Mouse (Mus musculus) gastrocnemius, adult 2 months (tissue): Measurements from ENCODE around the gene Chst15. TPM values are rescaled to one million over a fixed set of nuclear protein-coding genes. Genes with fewer than 3 reads are reported as not detected.

Experiments used
- DNase-seq: peaks from one replicate; pipeline ENCODE4 v3.0.0; 2022
- H3K27ac ChIP-seq: fragments of 200-600 bp; 2 replicates; pipeline ENCODE4 v1.8.1; 2022; ENCODE audit warnings: mild to moderate bottlenecking
- H3K4me3 ChIP-seq: fragments of 200-600 bp; 2 replicates; pipeline ENCODE4 v1.8.1; 2022; ENCODE audit warnings: mild to moderate bottlenecking, moderate library complexity
- CTCF ChIP-seq: fragments of 200-600 bp; IDR thresholded peaks from 2 replicates; pipeline ENCODE4 v1.8.1; 2022; ENCODE audit warnings: antibody characterized with exemption, mild to moderate bottlenecking, moderate library complexity
- intact Hi-C: fragments of 180-260 bp; cut with DNase I; formaldehyde crosslinking; loops from one replicate; pipeline ENCODE4 v1.15.1; 2025
- total RNA-seq, 2 experiments: library from RNA; stranded (reverse); gene quantifications; 2 replicates each; pipeline ENCODE4 v1.2.3; 2021

Chst15 gene
- total RNA-seq, 2 experiments from 2014 or later, result 2.6 to 3.0 TPM

GRCm38 (mm10) chr7:132267721-132268498 lies 49.1 kb downstream of the Chst15 start:
- peak; percentile 56 for DNase-seq
- peak overlapping the region; percentile 38; the same call in 1 of the 2 replicates for H3K27ac ChIP-seq
- H3K4me3 ChIP-seq, result no peak overlapping the region
- no peak for TF ChIP-seq CTCF
- intact Hi-C loops, result no loop called here

GRCm38 (mm10) chr7:132264763-132265162 lies 52.3 kb downstream of the Chst15 start:
- intact Hi-C loops, result no loop called here
- TF ChIP-seq CTCF, result no peak
- Histone ChIP-seq H3K4me3 (no peak overlapping the region), H3K27ac (no peak overlapping the region)
- DNase-seq, result no peak

DNA sequence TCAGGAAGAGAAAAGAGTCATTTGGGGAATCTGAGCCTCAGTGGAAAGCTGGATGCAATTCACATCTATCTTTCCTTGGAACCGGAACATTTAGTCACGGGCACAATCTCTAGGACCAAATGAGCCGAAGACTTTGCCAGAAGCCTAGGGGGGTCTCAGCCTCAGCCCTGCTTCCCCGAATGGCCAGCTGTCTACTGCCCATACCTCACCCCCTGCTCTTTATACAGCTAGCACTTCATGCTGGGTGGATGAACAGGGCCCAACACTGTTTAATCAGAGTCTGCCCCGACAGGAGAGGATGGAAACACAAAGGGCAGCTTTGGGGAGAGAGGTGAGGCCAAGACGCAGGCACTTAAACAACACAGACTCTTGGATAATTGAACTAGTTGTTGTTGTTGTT lies 53.8 kb downstream of the Chst15 start:
- no peak overlapping the region for H3K4me3 ChIP-seq
- intact Hi-C loops, result no loop called here
- H3K27ac ChIP-seq, result no peak overlapping the region
- no peak for TF ChIP-seq CTCF
- no peak for DNase-seq

DNA sequence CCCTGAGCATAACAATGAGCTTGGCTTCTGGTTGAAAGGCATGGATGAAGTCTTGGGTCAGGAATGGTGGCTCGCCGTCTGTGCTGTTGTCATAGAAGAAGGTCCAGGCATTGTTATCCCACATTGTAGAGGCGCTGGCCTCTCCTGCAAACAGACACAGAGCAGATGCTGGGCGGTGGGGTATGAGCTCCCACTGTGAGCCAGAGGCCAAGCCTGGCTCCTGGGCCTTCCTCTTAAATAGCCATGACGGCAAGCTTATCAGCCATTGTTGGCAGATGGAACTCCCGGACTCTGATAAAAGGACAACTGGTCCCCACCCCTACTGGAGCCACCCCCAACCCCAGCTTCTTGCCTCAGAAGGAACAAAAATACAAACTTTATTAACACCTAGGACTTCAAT lies 54.3 kb downstream of the Chst15 start:
- TF ChIP-seq CTCF, result no peak

GRCm38 (mm10) chr7:132261885-132262284 lies 55.1 kb downstream of the Chst15 start:
- H3K4me3 ChIP-seq, result no peak overlapping the region
- TF ChIP-seq CTCF, result no peak
- intact Hi-C loops, result no loop called here
- H3K27ac ChIP-seq, result no peak overlapping the region
- no peak for DNase-seq

More for the DNA sequence above, 54.3 kb downstream of the Chst15 start:
- no peak overlapping the region for H3K27ac ChIP-seq
- intact Hi-C loops, result no loop called here
- H3K4me3 ChIP-seq, result no peak overlapping the region
- no peak for DNase-seq

- DNase-seq, result no peak
- H3K27ac ChIP-seq, result no peak overlapping the region
- intact Hi-C loops, result no loop called here
- TF ChIP-seq CTCF, result no peak
- no peak overlapping the region for H3K4me3 ChIP-seq
Observed at GRCm38 (mm10) chr7:132260632-132261031, 56.4 kb downstream of the Chst15 start.

DNA sequence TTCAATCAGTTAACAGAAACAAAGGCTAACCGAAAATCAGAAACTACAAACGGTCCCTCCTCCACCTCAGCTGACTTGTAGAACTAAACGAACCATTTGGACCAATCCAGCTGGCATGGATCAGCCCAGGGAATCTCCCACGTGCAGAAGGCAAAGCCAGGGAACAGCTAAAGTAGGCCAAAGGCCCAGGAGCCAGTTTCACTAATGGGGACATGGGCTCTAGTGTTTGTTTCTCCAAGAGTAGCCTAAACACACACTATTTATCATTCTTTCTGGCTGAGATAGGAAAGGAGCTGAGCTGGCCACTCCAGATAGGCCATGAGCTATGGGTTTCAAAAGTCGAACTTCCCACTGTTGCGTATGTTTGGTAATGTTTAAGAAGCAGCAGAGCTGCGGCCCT lies 58.2 kb downstream of the Chst15 start:
- Histone ChIP-seq H3K27ac (no peak overlapping the region), H3K4me3 (no peak overlapping the region)
- intact Hi-C loops, result no loop called here
- no peak for TF ChIP-seq CTCF
- peak; percentile 44 for DNase-seq

GRCm38 (mm10) chr7:132258216-132258615 lies 58.8 kb downstream of the Chst15 start:
- no peak for DNase-seq

DNA sequence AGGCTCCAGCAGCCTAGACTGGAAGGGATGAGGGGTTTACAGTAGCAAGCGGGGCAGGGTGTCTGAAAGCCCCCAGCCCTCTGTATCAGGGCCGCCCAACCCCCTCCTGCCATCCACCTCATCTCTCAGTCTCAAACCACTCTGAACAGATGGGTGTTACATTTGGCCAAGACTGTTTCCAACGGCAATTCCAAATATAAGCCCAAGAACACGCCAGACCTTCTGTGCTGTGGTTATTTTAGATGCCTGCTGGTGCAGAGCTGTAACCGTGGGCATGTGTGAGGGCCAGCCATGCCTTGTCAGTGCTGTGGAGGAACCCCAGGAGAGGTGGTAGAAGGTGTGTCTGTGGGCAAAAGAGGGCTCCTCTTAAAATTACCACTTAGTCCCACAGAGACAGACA lies 63.5 kb downstream of the Chst15 start:
- peak overlapping the region; percentile 3; the same call in 1 of the 2 replicates for H3K27ac ChIP-seq
- H3K4me3 ChIP-seq, result no peak overlapping the region
- intact Hi-C loops, result no loop called here
- no peak for TF ChIP-seq CTCF
- peak; percentile 31 for DNase-seq

More at GRCm38 (mm10) chr7:132258216-132258615, 58.8 kb downstream of the Chst15 start:
- intact Hi-C loops, result no loop called here
- no peak overlapping the region for H3K4me3 ChIP-seq
- no peak for TF ChIP-seq CTCF
- no peak overlapping the region for H3K27ac ChIP-seq

DNA sequence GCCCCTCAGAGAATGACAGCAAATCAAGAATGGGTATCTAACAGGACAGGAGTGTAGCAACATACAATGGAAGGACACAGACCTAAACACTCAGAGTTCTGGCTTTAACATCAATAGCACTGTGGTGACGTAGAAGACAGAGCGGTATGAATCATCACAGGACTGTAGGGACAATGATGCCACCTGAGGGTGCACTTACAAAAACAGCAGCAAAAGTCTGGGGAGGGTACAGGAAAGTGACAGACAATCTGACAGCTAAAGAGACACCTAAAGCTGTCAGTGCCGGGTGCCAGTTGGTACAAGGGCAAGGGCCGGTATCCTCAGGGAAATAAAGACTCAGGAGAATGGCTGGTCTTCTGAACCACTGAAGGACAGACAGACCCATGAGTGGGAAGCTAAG lies 64.0 kb downstream of the Chst15 start:
- Histone ChIP-seq H3K27ac (0 out of 2 replicates have a peak overlapping the region, but pooled peaks have one; percentile 3), H3K4me3 (no peak overlapping the region)
- no peak for DNase-seq
- no peak for TF ChIP-seq CTCF
- intact Hi-C loops, result no loop called here

DNA sequence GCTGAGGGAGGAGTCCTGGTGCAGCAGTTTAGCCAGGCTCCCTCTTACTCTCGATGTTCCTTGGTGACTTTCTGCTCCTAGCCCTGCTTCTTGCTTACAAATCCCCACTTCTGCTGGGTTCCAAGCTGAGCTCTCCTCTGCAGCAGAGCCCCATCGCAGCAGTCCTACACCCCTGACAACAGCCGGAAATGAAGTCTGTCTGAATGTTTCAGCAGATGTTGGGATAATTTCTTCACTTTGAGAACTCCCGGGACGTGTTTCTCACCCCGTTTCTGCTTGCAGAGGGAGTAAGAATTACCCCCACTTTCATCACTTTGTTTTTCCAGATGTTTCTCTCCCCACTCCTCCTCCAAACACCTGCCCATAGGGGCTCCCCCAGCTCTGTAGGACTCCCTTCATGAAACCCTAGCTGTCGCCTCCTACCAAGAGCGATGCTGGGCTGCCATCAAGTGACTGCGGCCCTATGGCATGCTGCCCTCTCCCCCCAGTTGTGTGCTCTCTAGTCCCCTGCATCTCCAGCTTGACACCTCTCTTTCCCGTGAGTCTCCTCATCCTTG lies 67.4 kb downstream of the Chst15 start:
- intact Hi-C loops, result loop anchor here (5.0 kb wide), 1 partner anchor 53 kb away; no protein-coding TSS in a partner anchor
- H3K4me3 ChIP-seq, result peak overlapping the region; percentile 26; the same call in 1 of the 2 replicates
- TF ChIP-seq CTCF, result no peak
- H3K27ac ChIP-seq, result peak overlapping the region; percentile 48
- DNase-seq, result no peak

GRCm38 (mm10) chr7:132247567-132247966 lies 69.5 kb downstream of the Chst15 start:
- no peak for DNase-seq
- intact Hi-C loops, result loop anchor here (5.0 kb wide), 1 partner anchor 55 kb away; no protein-coding TSS in a partner anchor
- H3K4me3 ChIP-seq, result no peak overlapping the region
- TF ChIP-seq CTCF, result no peak
- H3K27ac ChIP-seq, result no peak overlapping the region

GRCm38 (mm10) chr7:132247091-132247490 lies 69.9 kb downstream of the Chst15 start:
- DNase-seq, result no peak
- H3K4me3 ChIP-seq, result no peak overlapping the region
- intact Hi-C loops, result loop anchor here (5.0 kb wide), 1 partner anchor 55 kb away; no protein-coding TSS in a partner anchor
- H3K27ac ChIP-seq, result 0 out of 2 replicates have a peak overlapping the region, but pooled peaks have one; percentile 12
- TF ChIP-seq CTCF, result no peak
